Mouse (Mus musculus): ENCODE data around the gene Wdr95.

- TF ChIP-seq CTCF (IDR thresholded peaks at IDR 0.05; ENCODE audit: control insufficient read depth, insufficient read depth, low read length) (no peak), POLR2A (IDR thresholded peaks at IDR 0.05; ENCODE audit: borderline replicate concordance, control insufficient read depth, low read depth, low read length) (no peak)
Observed at GRCm38 (mm10) chr5:149577449-149577848, 49.0 kb downstream of the Wdr95 start.

Data from bone marrow, adult 2 months (tissue).